ENCODE assay signal across 9 mouse cellular contexts in genomic region chr15:97672211-97672765, GRCm38 (mm10). TPM values are rescaled to one million over a fixed set of nuclear protein-coding genes. Genes with fewer than 3 reads are reported as not detected.
DNase-seq lines count a peak whose midpoint lies in the region; ATAC-seq lines count a peak whose summit lies in the region.
"Had no signal": no experiment of that assay in that cellular context is flagged by ENCODE, and none has a peak within 500 bp of the region (broad histone marks: within the 10 kb centered on the region; RNA-seq: fewer than 3 reads in every experiment).

No protein-coding gene starts in this region.

- H3K9ac ChIP-seq in hindbrain, embryonic 13.5 days = 0 out of 2 replicates have a peak overlapping the region, but pooled peaks have one; percentile 8
- H3K9ac ChIP-seq: embryonic facial prominence, embryonic 12.5 days had no signal

- peak; percentile 38 for DNase-seq in embryo, embryonic 10.5 days (ENCODE audit: low spot score)
- DNase-seq in embryo, embryonic 9.5 days (ENCODE audit: extremely low spot score) = no peak
- peak; percentile 80 for DNase-seq in cerebellum, adult 9-11 months
- peak; percentile 92 for DNase-seq in left cerebral cortex, postnatal 4 days
- no peak for DNase-seq in gastrocnemius, postnatal 25 days

- H3K36me3 ChIP-seq in hindbrain, embryonic 13.5 days = peaks cover 47% of the 10 kb centered on the region

- H3K9me3 ChIP-seq in hindbrain, embryonic 13.5 days = no peaks in the 10 kb centered on the region
- H3K9me3 ChIP-seq: embryonic facial prominence, embryonic 12.5 days had no signal

- WGBS in hindbrain, embryonic 13.5 days = 51% methylated on average over 9 of the region's 9 CpGs

- H3K4me3 ChIP-seq in hindbrain, embryonic 13.5 days = no peak overlapping the region
- H3K4me3 ChIP-seq: embryonic facial prominence, embryonic 12.5 days had no signal

- H3K4me1 ChIP-seq in hindbrain, embryonic 13.5 days (replicated peaks) = peaks cover 18% of the 10 kb centered on the region

- peak; percentile 82 for ATAC-seq in hindbrain, embryonic 13.5 days (ENCODE audit: low FRiP score)
- no peak for ATAC-seq in erythroblast, adult 5-6 weeks (replicated peaks; ENCODE audit: low FRiP score, poor library complexity, severe bottlenecking)
- ATAC-seq in monocyte, adult 5-6 weeks (replicated peaks; ENCODE audit: insufficient number of reproducible peaks, low FRiP score, low TSS enrichment, poor library complexity, severe bottlenecking) = no peak

- H3K4me2 ChIP-seq in hindbrain, embryonic 13.5 days = 0 out of 2 replicates have a peak overlapping the region, but pooled peaks have one; percentile 13
- H3K4me2 ChIP-seq: embryonic facial prominence, embryonic 12.5 days had no signal

- intact Hi-C loops in left cerebral cortex, postnatal 4 days (cut with DNase I) = no loop called here

- H3K27me3 ChIP-seq in hindbrain, embryonic 13.5 days = no peaks in the 10 kb centered on the region
- H3K27me3 ChIP-seq: embryonic facial prominence, embryonic 12.5 days had no signal

- H3K27ac ChIP-seq in hindbrain, embryonic 13.5 days = peak overlapping the region; percentile 87
- H3K27ac ChIP-seq: embryonic facial prominence, embryonic 12.5 days had no signal

RNA-seq across cellular contexts. Expression of gene Rpap3, which starts 33.3 kb away (rescaled TPM):
- polyA plus RNA-seq in hindbrain, embryonic 13.5 days (2015; fragmentation: Nextera tagmentation; extraction: Ambion mirVana) = 35.6 TPM in 2 replicates
- total RNA-seq in left cerebral cortex, postnatal 4 days (2021) = 10 to 100 TPM; 33.8 to 34.6 TPM
- total RNA-seq in erythroblast, adult 5-6 weeks (2015; ENCODE audit: low replicate concordance) = 0.84 and 2.9 TPM in 2 replicates
- total RNA-seq in erythroblast, adult 5-6 weeks (2017; ENCODE audit: low replicate concordance) = 3.8 and 5.4 TPM in 2 replicates
- 7.9 to 17.5 TPM (median 14.1 TPM) in 3 replicates for total RNA-seq in monocyte, adult 5-6 weeks (2017)
- total RNA-seq in gastrocnemius, postnatal 25 days (2021) = 10 to 100 TPM in 1 of 2 experiments, 1 to 10 TPM in 1; 9.6 to 11.4 TPM

RNA-seq across cellular contexts. Expression of gene Endou, which starts 58.9 kb away (rescaled TPM):
- 0.21 and 0.29 TPM in 2 replicates for polyA plus RNA-seq in hindbrain, embryonic 13.5 days (2015; fragmentation: Nextera tagmentation; extraction: Ambion mirVana)
- total RNA-seq in left cerebral cortex, postnatal 4 days (2021) = under 1 TPM; 0.16 to 0.18 TPM
- total RNA-seq in erythroblast, adult 5-6 weeks (2015; ENCODE audit: low replicate concordance) = not detected in 2 replicates
- total RNA-seq in erythroblast, adult 5-6 weeks (2017; ENCODE audit: low replicate concordance) = not detected in 2 replicates
- 0.32 to 1.6 TPM in 2 of 3 replicates, not detected in the other for total RNA-seq in monocyte, adult 5-6 weeks (2017)
- total RNA-seq in gastrocnemius, postnatal 25 days (2021) = under 1 TPM; 0.36 to 0.91 TPM

Comparison
In these comparisons a context has a peak if more than half of its experiments do, and no peak if none do; other contexts are left out.
1. DNase-seq: peak in embryo, embryonic 10.5 days (single experiment), cerebellum, adult 9-11 months (single experiment) and left cerebral cortex, postnatal 4 days (single experiment); none in embryo, embryonic 9.5 days (single experiment) and gastrocnemius, postnatal 25 days (single experiment).